Mouse (Mus musculus) liver, embryonic 13.5 days (tissue): ENCODE results near the gene Mrps5. TPM values are rescaled to one million over a fixed set of nuclear protein-coding genes. Genes with fewer than 3 reads are reported as not detected.
A peak's percentile ranks its signal among the peaks of the same experiment; 100 is the strongest.

Experiments used
- ATAC-seq: fragments of 200-750 bp; cut with Nextera tagmentation; 2 replicates; pipeline ENCODE4 v1.8.0; 2017; ENCODE audit warnings: low read depth, mild to moderate bottlenecking, moderate number of reproducible peaks, moderate library complexity
- DNase-seq: peaks from one replicate; pipeline ENCODE4 v3.0.0; 2022
- H3K27ac ChIP-seq: fragments of 300-500 bp; sonication (generic); 2 replicates; pipeline ENCODE4 v1.5.1; 2015; ENCODE audit warnings: moderate library complexity, mild to moderate bottlenecking, inconsistent platforms
- H3K27me3 ChIP-seq: fragments of 300-500 bp; sonication (generic); 2 replicates; pipeline ENCODE4 v1.6.1; 2015; ENCODE audit warnings: mild to moderate bottlenecking, inconsistent platforms
- H3K36me3 ChIP-seq: fragments of 300-500 bp; sonication (generic); 2 replicates; pipeline ENCODE4 v1.6.1; 2015; ENCODE audit warnings: mild to moderate bottlenecking, inconsistent platforms
- H3K4me1 ChIP-seq: fragments of 300-500 bp; sonication (generic); replicated peaks from 2 replicates; pipeline ENCODE4 v1.6.1; 2015; ENCODE audit warnings: inconsistent platforms
- H3K4me2 ChIP-seq: fragments of 300-500 bp; sonication (generic); 2 replicates; pipeline ENCODE4 v1.6.1; 2015; ENCODE audit warnings: inconsistent platforms, mild to moderate bottlenecking, moderate library complexity
- H3K4me3 ChIP-seq: fragments of 300-500 bp; sonication (generic); replicated peaks from 2 replicates; pipeline ENCODE4 v1.5.1; 2015; ENCODE audit warnings: mild to moderate bottlenecking, inconsistent platforms
- H3K9ac ChIP-seq: fragments of 300-500 bp; sonication (generic); 2 replicates; pipeline ENCODE4 v1.6.1; 2015; ENCODE audit warnings: mild to moderate bottlenecking, inconsistent platforms
- H3K9me3 ChIP-seq: fragments of 300-500 bp; sonication (generic); replicated peaks from 2 replicates; pipeline ENCODE4 v1.6.1; 2016; ENCODE audit warnings: inconsistent platforms
- WGBS: fragments of 180-500 bp; shearing (Covaris S2); methylation state at CpG from one replicate; pipeline ENCODE4 v1.1.7; 2015; ENCODE audit not compliant: insufficient replicate concordance; 5-methylcytosine and 5-hydroxymethylcytosine counted together
- polyA plus RNA-seq: library from polyadenylated mRNA; unstranded; fragments of >200 nt; fragmentation: Nextera tagmentation; extraction: Ambion mirVana; gene quantifications from 2 replicates; pipeline ENCODE4 v1.2.1, GENCODE M21; 2015

Gene Mrps5
- polyA plus RNA-seq, 1 experiment from 2014 or later, result 124 TPM

DNA sequence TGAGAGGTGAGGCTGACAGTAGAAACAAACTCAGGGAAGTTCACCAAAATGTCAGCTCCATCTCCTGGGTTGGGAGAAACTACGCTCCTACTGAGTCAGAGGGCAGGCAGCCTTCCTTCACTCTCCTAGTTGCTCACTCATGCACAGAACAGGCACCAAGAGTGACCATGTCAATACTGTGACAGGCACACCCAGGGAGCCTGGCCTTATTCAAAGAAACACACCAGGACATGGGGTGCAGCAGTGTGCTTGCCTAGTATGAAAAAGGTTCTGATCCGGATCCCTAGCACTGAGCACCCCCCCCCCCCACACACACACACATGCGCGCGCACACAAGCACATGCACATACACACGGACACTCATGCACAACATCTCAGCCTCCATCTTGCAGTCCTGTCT, 61.1 kb downstream of the Mrps5 start:
- Histone ChIP-seq H3K27me3 (peaks cover 19% of the 10 kb centered on the region), H3K9me3 (no peaks in the 10 kb centered on the region), H3K27ac (no peak overlapping the region), H3K4me3 (no peak overlapping the region), H3K4me1 (no peaks in the 10 kb centered on the region), H3K4me2 (no peak overlapping the region), H3K9ac (no peak overlapping the region), H3K36me3 (no peaks in the 10 kb centered on the region)
- no peak for ATAC-seq
- 84% methylated on average over 6 of the region's 6 CpGs for WGBS
- DNase-seq, result no peak

DNA sequence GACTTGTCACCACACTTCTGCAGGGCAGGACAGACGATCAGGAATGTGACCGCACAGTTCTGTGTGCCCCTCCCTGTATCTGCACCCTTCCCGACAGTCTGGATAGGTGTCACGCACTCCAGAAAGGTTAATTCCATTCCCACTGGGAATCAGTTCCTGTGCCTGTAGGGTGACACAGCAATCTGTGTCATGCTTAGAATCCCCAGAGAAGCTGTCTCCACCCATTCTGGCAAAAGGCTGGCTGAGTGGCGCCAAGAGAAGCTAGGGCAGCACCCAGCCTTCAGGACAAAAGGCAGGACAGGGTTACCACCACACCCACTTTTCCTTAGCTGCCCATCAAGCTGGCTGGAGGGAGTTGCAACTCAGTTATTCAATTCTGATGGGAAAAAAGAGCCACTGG, 62.9 kb downstream of the Mrps5 start:
- no peaks in the 10 kb centered on the region for H3K9me3 ChIP-seq
- WGBS, result 59% methylated on average over 5 of the region's 5 CpGs
- no peak overlapping the region for H3K4me2 ChIP-seq
- no peak overlapping the region for H3K9ac ChIP-seq
- ATAC-seq (no peak), DNase-seq (no peak)
- H3K27me3 ChIP-seq, result peaks cover 37% of the 10 kb centered on the region
- H3K4me3 ChIP-seq, result no peak overlapping the region
- H3K27ac ChIP-seq, result no peak overlapping the region
- no peaks in the 10 kb centered on the region for H3K4me1 ChIP-seq
- H3K36me3 ChIP-seq, result no peaks in the 10 kb centered on the region

DNA sequence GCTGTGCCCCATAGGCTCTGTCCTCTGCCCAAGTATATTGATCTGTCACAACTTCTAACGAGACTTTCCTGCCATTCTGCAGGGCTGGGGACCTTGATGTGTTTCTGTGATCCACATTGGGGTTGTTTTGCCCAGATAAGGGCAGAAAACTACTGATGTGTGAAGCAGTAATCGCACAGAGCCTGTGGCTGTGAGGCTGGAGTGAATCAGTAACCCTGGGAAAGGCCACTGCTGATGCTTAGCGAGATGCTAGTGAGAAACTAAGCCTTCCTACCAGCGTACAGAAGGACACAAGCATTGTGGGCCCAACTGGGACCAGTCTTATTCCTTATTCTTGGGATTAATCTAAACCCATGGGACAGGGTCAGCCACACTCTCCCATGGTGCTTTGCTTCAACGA, 64.6 kb downstream of the Mrps5 start:
- Histone ChIP-seq H3K9ac (no peak overlapping the region), H3K36me3 (no peaks in the 10 kb centered on the region), H3K27me3 (peaks cover 54% of the 10 kb centered on the region), H3K4me2 (no peak overlapping the region), H3K4me3 (no peak overlapping the region), H3K4me1 (no peaks in the 10 kb centered on the region), H3K27ac (no peak overlapping the region), H3K9me3 (no peaks in the 10 kb centered on the region)
- 54% methylated on average over 5 of the region's 5 CpGs for WGBS
- ATAC-seq (no peak), DNase-seq (no peak)

DNA sequence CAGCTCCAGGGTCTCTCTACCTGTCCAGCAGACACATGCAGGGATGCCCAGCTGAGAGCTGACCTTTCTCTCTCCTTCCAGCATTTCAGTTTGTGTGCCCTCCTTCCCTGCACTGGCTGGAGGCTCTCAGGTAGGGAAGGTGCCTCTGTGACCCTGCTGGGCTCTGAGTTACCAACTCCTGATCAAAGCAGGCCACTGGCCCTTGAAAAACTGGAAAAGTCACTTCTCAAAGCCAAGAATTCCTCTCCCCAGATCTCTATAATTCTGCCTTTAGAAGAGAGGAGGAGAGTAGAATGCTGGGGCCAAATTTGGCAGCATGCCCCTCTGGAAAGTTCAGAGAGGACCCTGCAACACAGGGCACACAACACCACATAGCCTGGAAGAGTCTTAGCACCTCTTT, 65.3 kb downstream of the Mrps5 start:
- H3K4me2 ChIP-seq, result no peak overlapping the region
- H3K4me3 ChIP-seq, result no peak overlapping the region
- no peak overlapping the region for H3K27ac ChIP-seq
- H3K9me3 ChIP-seq, result no peaks in the 10 kb centered on the region
- peaks cover 61% of the 10 kb centered on the region for H3K27me3 ChIP-seq
- H3K4me1 ChIP-seq, result no peaks in the 10 kb centered on the region
- H3K9ac ChIP-seq, result no peak overlapping the region
- H3K36me3 ChIP-seq, result no peaks in the 10 kb centered on the region
- no peak for DNase-seq
- no peak for ATAC-seq

DNA sequence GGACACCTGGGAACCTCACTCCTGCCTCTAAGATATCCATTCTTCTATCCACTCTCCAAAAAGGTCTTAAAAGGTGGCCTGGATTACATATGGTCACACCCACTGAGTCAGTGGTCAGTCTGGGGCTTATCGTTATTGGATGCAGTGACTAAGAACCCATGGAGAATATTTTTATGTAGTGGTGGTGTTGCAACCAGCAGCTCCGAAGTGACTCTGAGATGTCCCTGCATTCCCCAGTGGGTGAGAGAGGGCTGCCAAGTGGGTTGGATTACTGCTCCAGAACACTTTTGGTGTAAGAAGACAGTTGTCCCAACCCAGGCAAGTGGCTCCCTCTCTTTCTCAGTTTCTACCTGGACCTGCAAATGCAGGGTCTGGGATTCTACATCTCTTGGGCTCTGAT, 65.8 kb downstream of the Mrps5 start:
- Histone ChIP-seq H3K9ac (no peak overlapping the region), H3K36me3 (no peaks in the 10 kb centered on the region), H3K27ac (no peak overlapping the region), H3K4me1 (no peaks in the 10 kb centered on the region), H3K4me3 (no peak overlapping the region), H3K9me3 (no peaks in the 10 kb centered on the region), H3K27me3 (peaks cover 66% of the 10 kb centered on the region), H3K4me2 (no peak overlapping the region)
- ATAC-seq (no peak), DNase-seq (no peak)
- WGBS, result 61% methylated on average over 2 of the region's 2 CpGs

DNA sequence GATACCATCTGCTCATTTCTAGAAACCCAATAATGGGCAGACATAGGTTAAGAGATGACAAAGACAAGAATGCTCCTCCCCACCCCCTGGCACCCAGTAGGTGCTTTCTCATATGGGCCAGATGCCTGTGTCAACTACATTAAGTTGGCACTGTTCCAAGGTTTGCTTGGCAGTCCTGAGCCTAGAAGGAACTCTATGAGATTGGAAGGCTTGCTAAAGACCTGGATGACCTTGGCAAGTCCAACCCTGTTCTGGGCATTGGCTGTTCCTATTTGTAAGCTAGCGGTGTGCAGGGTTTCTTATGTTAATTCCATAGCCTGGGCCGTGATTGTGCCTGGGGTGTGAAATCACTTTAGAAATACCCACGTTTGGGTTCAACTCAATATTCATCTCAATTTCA, 67.8 kb downstream of the Mrps5 start:
- Histone ChIP-seq H3K9ac (no peak overlapping the region), H3K4me2 (no peak overlapping the region), H3K4me1 (no peaks in the 10 kb centered on the region), H3K27ac (no peak overlapping the region), H3K36me3 (no peaks in the 10 kb centered on the region), H3K27me3 (peaks cover 70% of the 10 kb centered on the region), H3K4me3 (no peak overlapping the region), H3K9me3 (no peaks in the 10 kb centered on the region)
- no peak for ATAC-seq
- 49% methylated on average over 3 of the region's 3 CpGs for WGBS
- DNase-seq, result no peak

DNA sequence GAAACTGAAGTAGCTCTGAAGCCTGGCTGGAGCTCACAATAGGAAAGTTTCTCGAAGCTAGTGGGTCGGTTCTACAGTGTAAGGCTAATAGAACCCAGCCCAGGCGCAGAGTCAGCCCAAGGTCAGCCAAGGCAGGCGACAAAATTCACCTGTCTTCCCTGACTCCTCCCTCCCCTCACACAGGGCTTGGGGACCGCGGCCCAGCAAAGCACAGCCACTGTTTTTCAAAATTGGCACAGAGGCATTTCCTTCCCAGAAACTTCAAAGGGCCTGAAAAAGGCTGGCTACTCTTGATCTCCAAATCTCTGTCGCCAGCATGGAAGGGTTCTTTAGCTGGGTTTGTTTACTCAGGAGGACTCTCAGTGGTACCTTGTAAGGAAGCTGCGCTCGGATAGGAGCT, 68.4 kb downstream of the Mrps5 start:
- Histone ChIP-seq H3K27me3 (peaks cover 68% of the 10 kb centered on the region), H3K4me1 (no peaks in the 10 kb centered on the region), H3K9me3 (no peaks in the 10 kb centered on the region), H3K9ac (no peak overlapping the region), H3K36me3 (no peaks in the 10 kb centered on the region), H3K4me3 (no peak overlapping the region), H3K4me2 (no peak overlapping the region), H3K27ac (no peak overlapping the region)
- DNase-seq (no peak), ATAC-seq (no peak)
- 5% methylated on average over 9 of the region's 9 CpGs for WGBS

DNA sequence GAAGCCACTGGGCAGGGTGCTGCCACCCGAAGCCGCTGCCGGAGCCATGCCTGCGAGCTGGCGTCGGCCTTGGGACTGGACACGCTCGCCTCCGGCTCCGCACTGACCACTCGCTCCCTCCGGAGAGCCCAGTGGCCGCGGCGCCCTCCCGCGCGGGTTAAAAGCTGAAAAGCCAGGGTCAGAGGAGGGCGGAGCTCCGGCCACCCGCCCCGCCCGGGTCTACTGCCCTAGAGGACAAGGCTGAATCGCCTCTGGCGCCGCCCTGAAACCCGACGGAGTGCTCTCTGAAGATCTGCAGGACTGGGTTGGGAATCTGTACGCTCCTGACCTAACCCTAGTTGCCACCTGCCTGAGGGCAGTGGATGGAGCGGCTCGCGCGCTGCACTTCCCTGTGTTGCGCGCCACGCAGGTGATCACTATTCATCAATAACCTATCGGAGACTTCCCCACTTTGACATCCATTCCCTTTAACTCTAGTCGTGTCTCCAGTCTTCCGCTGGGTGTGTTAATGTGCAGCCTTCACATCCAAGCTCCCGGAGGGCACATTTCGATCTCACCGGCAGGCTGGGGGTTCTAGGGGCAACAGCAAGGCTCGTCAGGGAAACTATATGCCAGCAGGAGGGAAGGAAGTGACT, 69.2 kb downstream of the Mrps5 start, which contains the start of gene Mal:
Gene Mal (minus strand): TSS at position 610 of the 635 bp plus-strand sequence.
- Histone ChIP-seq H3K4me2 (peak within 1 kb of the TSS; percentile 51), H3K9me3 (no peaks in the 10 kb centered on the region), H3K9ac (no peak within 1 kb of the TSS), H3K4me1 (no peaks in the 10 kb centered on the region), H3K36me3 (no peaks in the 10 kb centered on the region), H3K4me3 (peak within 1 kb of the TSS; percentile 34), H3K27ac (no peak within 1 kb of the TSS), H3K27me3 (peaks cover 71% of the 10 kb centered on the region)
- WGBS, result 2% methylated on average over 43 of the region's 43 CpGs
- DNase-seq (no peak), ATAC-seq (no peak)

Other genes with a start within 250 kb of the Mrps5 start
- not detected in 2 replicates for gene Astl, start 248.6 kb upstream of the Mrps5 start, polyA plus RNA-seq
- 29.4 and 32.4 TPM in 2 replicates for gene Adra2b, start 224.0 kb upstream of the Mrps5 start, polyA plus RNA-seq
- 0.35 and 0.39 TPM in 2 replicates for gene Gpat2, start 162.0 kb upstream of the Mrps5 start, polyA plus RNA-seq
- 14.3 and 15.5 TPM in 2 replicates for gene Fahd2a, start 142.7 kb upstream of the Mrps5 start, polyA plus RNA-seq
- gene Kcnip3, start 65.1 kb upstream of the Mrps5 start, polyA plus RNA-seq, result 0.27 and 0.33 TPM in 2 replicates
- gene Prom2, start 45.8 kb upstream of the Mrps5 start, polyA plus RNA-seq, result 0.03 TPM in 1 of 2 replicates, not detected in the other
- 1.2 and 1.6 TPM in 2 replicates for gene Zfp661, start 128 bp upstream of the Mrps5 start, polyA plus RNA-seq
- gene Mal, start 69.5 kb downstream of the Mrps5 start, polyA plus RNA-seq, result 0.03 and 0.05 TPM in 2 replicates
- 0.06 and 0.12 TPM in 2 replicates for gene Mall, start 142.7 kb downstream of the Mrps5 start, polyA plus RNA-seq
- 7.7 and 9.0 TPM in 2 replicates for gene Nphp1, start 201.7 kb downstream of the Mrps5 start, polyA plus RNA-seq
- 27.1 and 27.3 TPM in 2 replicates for gene Mtln, start 205.3 kb downstream of the Mrps5 start, polyA plus RNA-seq
- gene Bub1, start 244.6 kb downstream of the Mrps5 start, polyA plus RNA-seq, result 35.4 and 47.9 TPM in 2 replicates